Mouse (Mus musculus): Measurements from ENCODE around the gene Dvl1.

DNA sequence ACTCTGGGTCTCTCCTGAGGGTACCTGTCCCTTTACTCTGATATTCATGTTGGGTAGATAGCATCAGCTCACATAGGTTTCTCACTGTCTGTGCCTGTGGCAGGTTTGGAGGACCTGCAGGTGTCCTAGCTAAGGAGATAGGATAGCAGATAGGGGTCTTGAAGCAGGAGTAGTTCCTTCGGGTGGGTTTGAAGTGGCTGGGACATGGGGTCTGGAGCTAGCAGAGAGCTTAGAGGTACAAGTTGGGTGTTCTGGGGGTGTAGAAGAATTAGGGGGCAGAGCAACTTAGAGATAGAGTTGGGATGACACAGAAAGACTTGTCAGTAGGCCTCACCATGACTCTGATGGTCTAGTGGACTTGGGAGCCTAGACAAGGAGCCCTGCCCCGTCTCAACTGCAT is 2.2 kb downstream of the Dvl1 start:
- TF ChIP-seq CTCF (IDR thresholded peaks at IDR 0.05; ENCODE audit: borderline replicate concordance, insufficient read depth, low read length), result no peak
- TF ChIP-seq POLR2A (IDR thresholded peaks at IDR 0.05; ENCODE audit: low read depth, low read length), result no peak
